Mouse (Mus musculus) kidney, postnatal 4 days (tissue): ENCODE measurements around the gene Aanat.
A peak's percentile ranks its signal among the peaks of the same experiment; 100 is the strongest.
"Not testable (repeated sequence)": the region's sequence is repeated elsewhere in the genome, so short reads cannot be mapped to it uniquely, and the experiment has no call there.

Source experiments
- DNase-seq, 2 experiments: peaks; one replicate each; pipeline ENCODE4 v3.0.0; 2021; ENCODE audit warnings: mixed read lengths in 2 of 2

Gene Aanat

DNA sequence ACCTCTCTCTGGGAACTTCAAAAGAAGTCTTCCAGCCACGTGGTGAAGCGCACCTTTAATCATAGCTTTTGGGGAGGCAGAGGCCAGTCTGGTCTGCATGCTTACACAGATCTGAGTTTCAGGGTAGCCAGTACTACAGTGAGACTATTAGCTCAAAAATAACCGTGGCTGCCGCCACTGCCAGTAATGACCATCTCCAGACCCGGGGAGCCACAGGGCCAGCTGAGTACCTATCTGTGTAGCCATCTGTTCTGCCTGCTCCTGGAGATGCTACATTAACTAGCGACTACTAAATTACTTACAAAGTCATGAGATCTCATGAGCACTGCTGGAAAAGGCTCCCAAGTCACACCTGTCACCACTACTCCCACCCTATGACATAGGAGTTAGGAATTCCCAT, 11.2 kb upstream of the Aanat start:
- no peak for DNase-seq

DNA sequence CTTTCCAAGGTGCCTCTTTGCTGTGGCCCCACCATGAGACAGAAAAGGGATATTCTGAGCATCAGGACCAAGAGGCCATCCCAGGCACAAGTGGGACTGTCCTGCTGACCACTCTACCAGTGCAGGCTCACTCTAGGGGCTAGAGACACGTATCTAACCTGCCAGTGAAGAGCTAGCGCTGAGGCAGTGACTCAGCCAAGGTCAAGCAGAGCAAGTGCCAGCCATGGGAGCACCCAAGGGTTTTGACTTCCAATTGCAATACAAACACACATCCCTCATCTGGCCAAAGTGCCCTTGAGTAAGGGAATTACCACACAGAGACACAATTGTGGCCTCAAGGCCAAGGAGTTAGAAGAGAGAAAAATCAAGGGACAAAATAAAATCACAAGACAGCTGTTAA, 10.8 kb upstream of the Aanat start:
- DNase-seq, result no peak

DNA sequence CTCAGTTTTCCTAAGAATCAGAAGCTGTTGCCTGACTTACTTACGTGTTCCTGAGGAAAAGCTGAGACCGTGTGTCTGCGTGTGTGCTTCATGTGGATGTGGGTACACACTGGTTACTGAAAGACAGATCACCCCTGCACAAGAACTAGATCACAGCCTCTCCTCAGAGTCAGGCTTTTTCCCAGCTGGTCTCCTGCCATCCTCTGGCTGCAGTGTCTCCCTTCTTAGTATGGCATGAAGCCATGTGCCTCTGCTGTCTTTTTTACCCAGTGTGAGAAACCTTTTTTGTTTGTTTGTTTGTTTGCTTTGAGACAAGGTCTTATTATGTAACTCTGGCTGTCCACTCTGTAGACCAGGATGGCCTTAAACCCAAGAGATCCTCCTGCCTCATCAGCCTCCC, 7.0 kb upstream of the Aanat start:
- no peak for DNase-seq

DNA sequence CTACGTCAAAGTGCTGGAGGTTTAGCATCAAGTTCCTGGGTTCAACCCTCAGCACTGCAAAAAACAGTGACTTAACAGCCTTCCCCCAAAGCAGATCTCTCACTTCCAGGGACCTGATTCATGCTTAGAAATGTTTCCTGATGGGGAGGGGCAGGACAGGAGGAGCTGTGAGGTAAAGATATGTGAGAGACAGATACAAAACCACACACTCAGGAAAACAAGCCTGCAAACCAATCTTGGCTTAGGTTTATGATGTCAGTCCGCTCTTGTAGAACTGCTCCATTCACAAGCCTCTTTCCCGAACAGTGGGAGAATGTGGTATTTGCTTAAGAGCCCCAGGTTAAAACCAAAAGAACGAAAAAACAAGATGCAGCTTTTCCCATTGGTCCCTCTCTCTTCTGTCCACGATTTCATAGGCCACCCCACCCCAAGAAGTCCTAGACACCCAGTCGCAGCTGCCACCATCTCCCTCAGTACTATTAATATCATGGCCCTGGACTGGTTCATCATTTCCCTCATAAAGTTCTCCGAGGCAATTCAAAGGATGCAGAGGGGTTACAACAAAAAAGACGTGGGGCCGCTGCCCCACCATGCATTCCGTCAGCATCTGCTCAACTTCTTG, 6.1 kb upstream of the Aanat start:
- DNase-seq, result no peak

DNA sequence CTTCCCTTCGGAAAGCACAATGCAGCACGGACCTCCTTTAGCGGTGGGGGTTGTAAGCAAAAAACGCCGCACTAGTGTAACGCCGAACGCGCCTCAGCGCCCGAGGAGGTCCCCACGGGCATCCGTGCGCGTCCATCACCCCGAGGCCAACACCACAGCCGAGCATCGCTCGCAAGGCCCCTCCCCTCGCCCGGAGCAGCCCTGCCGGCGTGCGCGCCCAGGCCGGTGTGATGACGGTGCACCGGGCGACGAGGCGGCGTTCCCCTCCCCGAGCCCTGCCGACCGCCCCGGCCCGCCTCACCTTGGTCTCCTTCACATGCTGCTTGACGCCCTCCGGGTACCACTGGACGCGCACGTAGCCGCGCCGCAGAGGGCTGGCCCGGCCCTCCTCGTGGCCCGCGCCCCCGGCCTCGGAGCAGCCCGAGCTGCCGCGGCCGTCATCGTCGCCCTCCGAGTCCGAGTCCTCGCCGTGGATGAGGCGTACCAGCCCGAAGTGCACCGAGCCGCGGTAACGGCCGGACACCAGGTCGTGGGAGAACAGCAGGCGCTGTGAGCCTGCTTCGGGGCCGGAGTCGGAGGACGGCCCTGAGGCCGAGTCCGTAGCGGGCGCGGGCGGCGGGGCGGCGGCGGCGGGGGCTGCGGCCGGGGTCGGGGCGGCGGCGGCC, 5.4 kb upstream of the Aanat start:
- peak; percentile 56 to 69 for DNase-seq

DNA sequence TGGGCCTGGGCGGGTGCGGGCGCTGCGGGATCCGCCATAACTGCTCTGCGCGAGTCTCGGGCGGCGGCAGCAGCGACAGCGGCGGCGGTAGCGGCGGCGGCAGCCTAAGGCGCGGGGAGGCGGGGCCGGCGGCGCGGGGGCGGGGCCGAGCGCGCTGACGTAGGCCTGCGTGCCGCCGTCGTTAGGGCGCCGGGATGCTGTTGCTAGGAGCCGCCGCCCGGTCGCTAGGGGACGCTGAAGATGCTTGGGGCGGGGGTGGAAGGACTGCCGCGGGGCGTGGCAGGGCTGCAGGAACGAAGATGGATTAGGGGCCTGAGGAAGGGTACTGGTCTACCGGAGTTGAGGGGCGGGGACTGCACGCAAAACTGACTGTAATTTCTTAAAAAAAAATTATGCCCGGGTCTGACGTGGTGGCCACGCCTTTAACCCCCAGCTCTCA, 4.8 kb upstream of the Aanat start, which contains the start of gene Ube2o:
Gene Ube2o (minus strand): TSS at position 72 of the 439 bp plus-strand sequence.
- peak; percentile 88 to 93 for DNase-seq

DNA sequence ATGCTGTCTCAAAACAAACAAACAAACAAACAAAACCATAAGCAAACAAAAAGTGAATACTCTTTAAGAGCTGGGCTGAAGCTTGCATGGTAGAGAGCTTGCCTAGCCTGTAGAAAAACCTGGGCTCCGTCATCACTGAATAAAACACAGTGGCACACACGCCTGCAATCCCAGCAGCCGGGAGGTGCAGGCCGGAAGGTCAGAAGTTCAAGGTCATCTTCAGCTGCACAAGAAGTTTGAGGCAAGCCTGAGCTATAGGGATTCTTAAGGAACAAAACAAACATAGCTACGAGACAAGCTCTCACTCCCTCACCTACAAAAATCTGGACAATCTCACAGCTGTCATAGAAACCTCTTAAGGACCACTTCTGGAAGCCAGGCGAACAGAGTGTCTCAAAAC, 550 bp upstream of the Aanat start:
- no peak for DNase-seq

DNA sequence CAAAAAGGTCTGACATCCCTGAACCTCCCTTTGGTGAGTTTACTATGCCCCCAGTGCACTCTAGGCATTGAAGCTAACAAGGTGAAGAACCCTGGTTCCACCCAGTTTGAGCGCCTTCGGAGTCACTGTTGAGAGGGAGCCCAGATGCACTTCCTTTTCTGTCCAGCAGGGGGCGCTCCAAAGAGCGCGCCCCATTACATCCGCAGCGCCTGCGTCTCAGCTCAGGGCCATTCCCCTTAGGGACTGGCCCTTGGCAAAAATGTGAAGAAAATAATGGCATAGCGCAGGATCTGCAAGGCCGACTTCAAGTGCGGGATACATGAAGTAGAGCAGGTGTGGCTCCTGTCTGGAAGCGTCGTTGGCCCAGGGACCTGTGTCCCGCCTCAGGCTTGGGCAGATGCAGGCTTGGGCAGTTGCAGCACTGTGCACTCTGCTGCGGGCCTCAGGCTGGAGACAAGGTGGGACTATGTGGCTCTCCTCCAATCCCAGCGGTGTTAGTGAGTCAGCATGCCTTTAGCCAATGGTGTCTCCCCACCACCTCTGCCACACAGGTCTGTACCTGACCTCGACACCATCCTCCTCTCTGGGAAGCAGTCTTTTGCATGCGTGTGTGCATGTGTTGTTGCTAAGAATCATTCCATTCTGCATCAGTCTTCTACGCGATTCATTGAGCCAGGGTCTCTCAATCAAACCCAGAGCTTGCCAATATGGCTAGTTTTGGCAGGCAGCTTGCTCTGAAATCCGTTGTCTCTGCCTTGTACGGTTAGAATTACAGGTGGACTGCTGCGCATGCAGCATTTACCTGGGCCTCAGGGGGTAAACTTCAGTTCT, 784 bp downstream of the Aanat start:
- DNase-seq, result peak; percentile 83 to 84

DNA sequence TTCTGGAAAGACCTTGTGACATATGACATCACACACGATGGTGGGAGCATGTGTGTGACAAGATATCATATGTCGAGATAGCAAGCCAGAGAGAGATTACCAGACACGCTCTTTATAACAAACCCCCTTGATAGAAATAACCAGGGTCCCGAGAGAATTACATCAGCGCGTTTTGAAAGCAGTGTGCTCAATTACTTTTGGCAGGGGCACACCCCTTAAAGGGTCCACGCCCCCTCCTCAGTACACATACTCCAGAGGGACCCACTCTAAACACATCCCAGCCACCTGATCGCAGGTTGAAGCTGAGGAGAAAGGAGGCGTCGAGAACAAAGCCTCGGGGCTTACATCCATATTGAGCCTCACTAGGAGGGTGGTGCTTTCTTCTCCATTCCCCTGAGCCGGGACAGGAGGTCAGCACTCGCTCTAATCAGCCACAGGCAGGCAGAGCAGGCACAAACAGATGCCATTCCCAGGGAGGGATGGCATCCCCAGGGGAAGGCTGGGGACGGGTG, 2.8 kb downstream of the Aanat start:
- no peak for DNase-seq

DNA sequence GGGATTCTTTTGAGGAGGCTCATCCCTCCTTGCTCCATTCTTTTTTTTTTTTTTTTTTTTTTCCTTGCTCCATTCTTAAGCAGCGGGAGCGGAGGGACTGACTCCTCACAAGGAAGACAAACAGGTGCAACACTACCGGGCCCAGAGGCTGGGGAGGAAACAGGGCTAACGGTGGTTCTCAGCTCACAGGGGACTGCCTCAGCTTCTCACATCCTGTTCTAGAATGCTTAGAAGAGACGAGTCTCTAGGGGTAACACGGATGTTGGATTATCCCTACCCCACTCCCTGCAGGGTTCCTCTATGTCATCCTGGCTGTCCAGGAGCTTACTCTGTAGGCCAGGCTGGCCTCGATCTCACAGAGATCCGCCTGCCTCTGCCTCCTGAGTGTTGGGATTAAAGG, 3.3 kb downstream of the Aanat start:
- no peak for DNase-seq

DNA sequence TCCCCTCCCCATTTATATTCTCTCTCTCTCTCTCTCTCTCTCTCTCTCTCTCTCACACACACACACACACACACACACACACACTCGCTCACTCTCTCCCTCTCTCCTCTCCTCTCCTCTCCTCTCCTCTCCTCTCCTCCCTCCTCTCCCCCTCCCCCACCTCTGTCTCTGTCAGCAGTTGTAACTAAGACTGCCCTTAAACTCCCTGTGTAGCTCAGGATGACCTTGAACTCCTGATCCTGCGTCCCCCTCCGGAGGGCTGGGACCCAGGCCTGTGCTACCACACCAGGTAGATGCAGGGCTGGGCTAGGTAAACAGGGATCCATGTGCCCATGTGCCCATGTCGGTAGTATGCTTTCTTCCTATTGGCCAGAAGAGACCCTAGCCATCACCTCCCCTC, 5.4 kb downstream of the Aanat start:
- no peak for DNase-seq

DNA sequence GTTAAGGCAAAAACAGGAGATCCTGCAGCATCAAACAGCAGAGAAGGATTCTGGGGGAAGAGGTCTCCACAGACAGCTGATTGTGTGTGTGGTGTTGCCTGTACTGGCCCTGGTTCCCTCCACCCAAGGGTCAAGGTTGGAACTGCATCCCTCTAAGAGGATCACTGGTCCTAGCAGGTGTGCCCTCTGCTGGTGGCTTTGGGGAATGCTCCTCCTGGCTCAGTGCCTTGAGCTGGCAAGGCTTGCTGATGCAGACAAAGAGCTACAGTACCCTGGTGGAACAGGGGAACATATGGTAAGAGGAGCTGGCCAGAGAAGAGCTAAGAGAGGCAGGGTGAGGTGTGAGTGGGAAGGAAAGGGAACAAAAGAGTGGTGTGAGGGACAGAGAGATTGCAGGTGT, 6.2 kb downstream of the Aanat start:
- peak; percentile 96 to 98 for DNase-seq

DNA sequence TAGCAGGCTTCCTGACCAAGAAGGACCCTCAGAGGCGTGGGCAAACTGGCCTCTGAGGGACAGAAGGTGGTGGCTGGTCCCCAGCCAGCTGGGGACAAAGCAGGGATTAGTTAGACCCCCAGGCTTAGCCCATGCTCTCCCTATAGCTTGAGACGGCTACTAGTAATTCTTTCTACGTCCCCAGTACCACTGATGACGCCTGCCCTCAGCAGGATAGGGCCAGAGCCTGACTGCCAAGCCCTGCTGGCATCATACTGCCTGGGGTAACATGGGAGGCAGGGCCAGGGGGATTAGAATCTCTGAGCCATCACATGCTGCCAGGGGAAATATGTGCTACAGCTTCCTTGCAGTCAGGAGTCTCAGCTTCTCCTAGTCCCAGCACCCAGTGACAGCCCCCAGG, 7.1 kb downstream of the Aanat start:
- no peak for DNase-seq

DNA sequence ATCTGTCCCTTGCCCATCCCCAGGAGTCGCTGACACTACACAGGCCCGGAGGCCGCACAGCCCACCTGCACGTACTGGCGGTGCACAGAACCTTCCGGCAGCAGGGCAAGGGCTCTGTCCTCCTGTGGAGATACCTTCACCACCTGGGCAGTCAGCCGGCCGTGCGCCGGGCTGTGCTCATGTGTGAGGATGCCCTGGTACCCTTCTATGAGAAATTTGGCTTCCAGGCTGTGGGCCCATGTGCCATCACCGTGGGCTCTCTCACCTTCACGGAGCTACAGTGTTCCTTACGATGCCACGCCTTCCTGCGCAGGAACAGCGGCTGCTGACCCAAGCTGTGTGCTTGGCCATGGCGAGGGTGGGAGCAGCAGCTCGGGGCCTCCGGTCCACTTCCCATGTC, 10.5 kb downstream of the Aanat start:
- no peak for DNase-seq

DNA sequence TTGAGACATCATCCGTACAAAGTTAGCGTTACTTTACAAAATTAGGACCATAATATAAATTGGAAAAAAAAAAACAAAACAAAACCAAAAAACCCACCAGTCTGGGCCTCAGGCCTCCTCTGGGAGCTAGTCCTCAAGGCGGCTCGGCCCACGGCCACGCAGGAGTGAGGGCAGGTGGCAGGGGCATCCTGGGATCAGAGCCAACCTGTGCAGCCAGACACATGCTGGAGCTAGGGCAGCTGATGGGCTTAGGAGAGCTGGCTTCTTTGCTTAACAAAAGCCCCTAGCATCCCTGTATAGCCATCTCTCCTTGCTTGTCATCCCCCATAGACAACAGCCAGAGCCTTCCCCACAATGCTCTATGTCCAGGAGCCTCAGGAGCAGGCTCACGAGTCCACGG, 12.0 kb downstream of the Aanat start:
- no peak for DNase-seq

DNA sequence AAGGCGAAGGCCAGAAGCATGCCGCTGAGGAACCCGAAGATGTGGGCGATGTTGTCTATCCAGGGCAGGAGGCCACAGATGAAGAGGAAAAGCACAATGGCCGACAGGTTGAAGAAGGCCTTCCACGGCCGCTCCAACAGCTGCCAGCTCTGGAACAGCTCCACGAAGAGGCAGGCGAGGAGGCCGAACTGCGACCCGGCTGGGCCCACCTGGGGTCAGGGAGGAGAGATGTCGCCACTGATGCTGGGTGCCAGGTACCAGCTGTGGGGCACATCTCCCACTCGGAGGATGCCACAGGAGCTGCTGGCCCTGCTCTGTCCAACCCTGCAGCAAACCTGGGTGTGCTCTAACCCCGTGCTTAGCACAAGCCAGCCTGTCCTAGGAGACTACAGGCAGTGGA, 13.0 kb downstream of the Aanat start:
- DNase-seq, result no peak

DNA sequence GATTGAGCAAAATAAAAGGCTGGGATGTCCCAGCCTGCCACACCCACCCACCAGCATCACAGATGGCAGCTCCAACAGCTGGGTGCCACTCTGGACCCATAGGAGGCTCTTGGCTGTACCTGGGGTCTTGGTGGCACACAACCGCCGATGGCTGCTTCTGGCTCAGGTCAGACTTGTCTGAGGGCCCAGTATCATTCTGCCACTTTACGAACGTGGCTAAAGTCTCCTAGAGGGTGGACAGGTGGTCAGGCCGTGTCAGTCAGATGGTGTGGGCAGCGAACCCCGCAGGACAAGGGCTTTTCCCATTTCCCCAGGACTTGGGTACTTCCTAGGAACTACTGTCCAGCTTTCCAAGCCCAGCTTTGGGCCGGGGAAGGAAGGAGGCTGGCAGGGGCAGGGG, 14.9 kb downstream of the Aanat start:
- DNase-seq, result no peak

DNA sequence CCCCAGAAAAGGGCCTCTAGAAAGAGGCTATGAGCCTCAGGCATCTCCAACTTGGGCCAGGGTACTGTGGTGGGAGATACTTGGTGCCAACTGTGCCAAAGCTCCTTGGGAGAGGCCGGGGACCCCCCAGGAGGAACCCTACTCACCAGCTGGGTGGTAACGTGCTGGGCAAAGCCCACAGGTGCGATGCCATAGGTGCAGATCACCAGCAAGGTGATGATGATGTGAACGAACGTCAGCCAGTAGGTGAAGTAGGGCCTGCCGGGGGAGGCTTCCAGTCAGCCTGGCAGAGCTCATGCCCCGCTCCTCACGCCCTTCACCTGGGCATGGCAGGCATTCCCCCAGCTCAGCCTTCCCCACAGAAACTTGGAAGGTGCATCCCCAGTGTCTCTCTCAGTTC, 15.8 kb downstream of the Aanat start:
- no peak for DNase-seq

DNA sequence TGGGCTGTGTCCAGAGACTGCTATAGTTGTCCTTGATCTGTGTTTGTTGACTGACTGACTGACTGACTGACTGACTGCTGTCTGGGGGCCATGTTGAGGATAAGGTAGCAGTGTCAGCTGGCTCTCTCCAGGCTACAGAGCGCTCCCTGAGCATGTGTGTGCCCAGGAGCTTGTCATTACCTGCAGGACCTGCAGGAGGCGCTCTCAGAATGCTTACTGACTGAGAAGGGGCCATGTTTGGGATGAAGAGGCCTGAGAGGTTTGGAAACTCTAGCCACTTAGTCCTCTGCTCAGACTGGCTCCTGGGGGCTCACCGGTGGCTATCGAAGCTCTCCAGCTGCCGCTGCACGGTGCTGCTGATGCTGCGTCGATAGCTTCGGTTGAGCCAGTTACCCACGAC, 17.1 kb downstream of the Aanat start:
- peak; percentile 64 to 66 for DNase-seq

DNA sequence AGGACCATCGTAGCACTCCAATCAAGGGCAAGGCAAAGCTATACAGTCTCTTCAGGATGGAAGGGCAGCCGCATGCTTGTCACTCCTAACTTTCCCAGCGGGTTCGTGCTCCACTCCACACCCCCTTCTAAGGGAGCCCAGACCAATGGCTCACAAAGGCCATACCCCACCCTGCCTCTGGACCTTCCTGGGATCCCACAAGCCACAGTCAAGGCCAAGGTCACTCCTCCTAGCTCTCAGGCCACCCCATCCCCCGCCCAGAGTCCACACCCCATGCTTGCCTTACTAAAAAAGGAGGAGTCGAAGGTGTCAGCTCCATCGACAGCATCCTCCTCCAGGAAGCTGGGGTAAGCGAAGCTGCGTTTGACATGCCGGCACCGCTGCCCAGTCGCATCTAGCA, 17.9 kb downstream of the Aanat start:
- DNase-seq, result no peak

DNA sequence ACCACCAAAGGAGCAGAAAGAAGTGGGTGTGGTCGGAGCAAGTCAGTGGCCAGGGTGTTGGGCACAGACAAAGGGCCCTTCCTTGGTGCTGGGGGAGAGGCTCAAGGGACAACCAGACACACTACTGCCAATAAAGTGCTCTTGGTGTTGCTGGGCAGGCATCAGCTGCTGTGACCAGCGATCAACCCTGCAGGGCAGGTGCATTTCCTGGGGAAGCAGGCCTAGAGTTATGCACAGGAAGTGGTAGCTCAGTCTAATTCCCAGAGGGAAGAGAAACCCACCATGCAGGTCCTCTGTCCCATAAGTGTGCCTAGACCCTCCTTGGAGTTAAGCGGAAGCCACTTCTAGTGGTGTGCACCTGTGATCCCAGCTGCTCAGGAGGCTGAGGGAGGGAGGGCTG, 21.5 kb downstream of the Aanat start:
- DNase-seq, result no peak

DNA sequence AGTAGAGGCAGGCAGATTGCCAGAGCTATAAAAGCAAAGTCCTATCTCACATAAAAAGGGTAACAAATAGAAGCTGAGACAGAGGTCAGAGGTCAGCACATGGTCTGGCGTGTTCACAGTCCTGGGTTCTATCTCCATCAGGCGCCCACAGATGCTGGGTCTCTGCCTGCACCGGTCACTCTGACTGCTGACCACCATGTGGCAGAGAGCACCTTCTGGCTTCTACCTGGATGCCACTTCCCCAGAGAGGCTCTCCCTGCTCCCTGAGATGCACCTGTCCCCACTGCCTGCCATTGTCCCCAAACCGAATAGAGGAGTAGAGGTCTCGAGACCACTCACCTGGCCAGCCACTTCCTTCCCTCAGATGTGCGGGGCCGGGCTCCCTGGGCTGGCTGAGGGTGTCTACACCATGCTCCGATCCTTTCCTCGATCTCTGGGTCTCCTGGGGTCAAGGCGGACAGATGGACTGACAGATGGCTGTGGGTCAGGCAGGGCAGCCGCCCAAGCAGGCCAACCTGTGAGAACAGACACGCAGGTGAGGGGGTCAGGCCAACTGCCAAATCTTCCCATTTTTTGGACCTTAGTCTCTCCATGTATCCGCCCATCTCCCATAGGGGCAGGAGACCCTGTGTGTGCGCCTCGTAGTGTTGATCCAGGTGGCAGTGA, 23.9 kb downstream of the Aanat start:
- DNase-seq, result no peak

DNA sequence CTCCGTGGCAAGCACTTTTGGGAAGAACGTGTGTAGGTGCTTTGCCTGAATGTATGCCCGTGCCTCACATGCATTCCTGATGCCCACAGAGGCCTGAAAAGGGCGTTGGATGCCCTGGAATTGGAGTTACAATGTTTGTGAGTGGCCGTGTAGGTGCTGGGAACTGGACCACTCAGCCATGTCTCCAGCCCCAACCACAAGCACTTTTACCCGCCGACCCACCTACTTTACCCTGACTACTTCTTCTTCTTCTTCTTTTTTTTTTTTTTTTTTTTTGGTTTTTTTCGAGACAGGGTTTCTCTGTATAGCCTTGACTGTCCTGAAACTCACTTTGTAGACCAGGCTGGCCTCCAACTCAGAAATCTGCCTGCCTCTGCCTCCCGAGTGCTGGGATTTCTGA, 24.9 kb downstream of the Aanat start:
- not testable (repeated sequence) for DNase-seq
